Mouse (Mus musculus): ENCODE measurements around the gene Far1. TPM values are rescaled to one million over a fixed set of nuclear protein-coding genes. Genes with fewer than 3 reads are reported as not detected.

Gene Far1
- polyA plus RNA-seq (2016; fragmentation: Nextera tagmentation; extraction: Ambion mirVana): 76.0 and 79.5 TPM in 2 replicates

- H3K9me3 ChIP-seq: no peaks in the 10 kb centered on the region
- peaks cover 22% of the 10 kb centered on the region for H3K4me1 ChIP-seq
- WGBS: under 1% methylated on average over 71 of the region's 71 CpGs
- no peaks in the 10 kb centered on the region for H3K36me3 ChIP-seq (replicated peaks)
- peaks cover 16% of the 10 kb centered on the region; the same call in 1 of the 2 replicates for H3K27me3 ChIP-seq (replicated peaks; ENCODE audit: low read depth, poor library complexity, severe bottlenecking)
- DNase-seq (ENCODE audit: low spot score): peak; percentile 98
- peak within 1 kb of the TSS; percentile 99 for H3K4me3 ChIP-seq
- peak within 1 kb of the TSS; percentile 94 for H3K27ac ChIP-seq (replicated peaks)
Measured at GRCm38 (mm10) chr7:113513286-113513962, at the start of gene Far1. TSS of gene Far1 (plus strand) at chr7:113513834.

- no peak overlapping the region for H3K4me3 ChIP-seq
- 84% methylated on average over 3 of the region's 3 CpGs for WGBS
Measured at GRCm38 (mm10) chr7:113468345-113468744, 45.3 kb upstream of the Far1 start.

GRCm38 (mm10) chr7:113470671-113471070 is 43.0 kb upstream of the Far1 start:
- 89% methylated on average over 2 of the region's 2 CpGs for WGBS
- 0 out of 2 replicates have a peak, but pooled peaks cover 5% of the 10 kb centered on the region for H3K4me1 ChIP-seq

More at GRCm38 (mm10) chr7:113468345-113468744, 45.3 kb upstream of the Far1 start:
- Histone ChIP-seq H3K4me1 (0 out of 2 replicates have a peak, but pooled peaks cover 5% of the 10 kb centered on the region), H3K36me3 (replicated peaks) (no peaks in the 10 kb centered on the region), H3K27ac (replicated peaks) (no peak overlapping the region), H3K9me3 (no peaks in the 10 kb centered on the region), H3K27me3 (replicated peaks; ENCODE audit: low read depth, poor library complexity, severe bottlenecking) (no peaks in the 10 kb centered on the region)
- DNase-seq (ENCODE audit: low spot score): no peak

GRCm38 (mm10) chr7:113471653-113472052 is 42.0 kb upstream of the Far1 start:
- Histone ChIP-seq H3K4me1 (0 out of 2 replicates have a peak, but pooled peaks cover 5% of the 10 kb centered on the region), H3K36me3 (replicated peaks) (no peaks in the 10 kb centered on the region), H3K9me3 (no peaks in the 10 kb centered on the region), H3K27me3 (replicated peaks; ENCODE audit: low read depth, poor library complexity, severe bottlenecking) (no peaks in the 10 kb centered on the region), H3K27ac (replicated peaks) (no peak overlapping the region), H3K4me3 (no peak overlapping the region)
- DNase-seq (ENCODE audit: low spot score): no peak
- 86% methylated on average over 1 of the region's 1 CpGs for WGBS

More at GRCm38 (mm10) chr7:113470671-113471070, 43.0 kb upstream of the Far1 start:
- Histone ChIP-seq H3K9me3 (no peaks in the 10 kb centered on the region), H3K27me3 (replicated peaks; ENCODE audit: low read depth, poor library complexity, severe bottlenecking) (no peaks in the 10 kb centered on the region), H3K4me3 (no peak overlapping the region), H3K27ac (replicated peaks) (no peak overlapping the region), H3K36me3 (replicated peaks) (no peaks in the 10 kb centered on the region)
- no peak for DNase-seq (ENCODE audit: low spot score)

- WGBS: 76% methylated on average over 2 of the region's 2 CpGs
- Histone ChIP-seq H3K36me3 (replicated peaks) (no peaks in the 10 kb centered on the region), H3K4me1 (no peaks in the 10 kb centered on the region), H3K27me3 (replicated peaks; ENCODE audit: low read depth, poor library complexity, severe bottlenecking) (no peaks in the 10 kb centered on the region), H3K9me3 (no peaks in the 10 kb centered on the region), H3K4me3 (no peak overlapping the region), H3K27ac (replicated peaks) (no peak overlapping the region)
- DNase-seq (ENCODE audit: low spot score): no peak
Measured at GRCm38 (mm10) chr7:113495792-113496191, 17.8 kb upstream of the Far1 start.

GRCm38 (mm10) chr7:113498413-113498812 is 15.2 kb upstream of the Far1 start:
- no peak overlapping the region for H3K27ac ChIP-seq (replicated peaks)
- H3K4me3 ChIP-seq: no peak overlapping the region
- H3K9me3 ChIP-seq: no peaks in the 10 kb centered on the region
- WGBS: 87% methylated on average over 3 of the region's 3 CpGs
- H3K27me3 ChIP-seq (replicated peaks; ENCODE audit: low read depth, poor library complexity, severe bottlenecking): no peaks in the 10 kb centered on the region
- H3K36me3 ChIP-seq (replicated peaks): no peaks in the 10 kb centered on the region
- H3K4me1 ChIP-seq: no peaks in the 10 kb centered on the region
- DNase-seq (ENCODE audit: low spot score): no peak

- Histone ChIP-seq H3K4me3 (no peak overlapping the region), H3K9me3 (no peaks in the 10 kb centered on the region), H3K4me1 (no peaks in the 10 kb centered on the region), H3K27me3 (replicated peaks; ENCODE audit: low read depth, poor library complexity, severe bottlenecking) (no peaks in the 10 kb centered on the region), H3K36me3 (replicated peaks) (no peaks in the 10 kb centered on the region), H3K27ac (replicated peaks) (no peak overlapping the region)
- no peak for DNase-seq (ENCODE audit: low spot score)
- WGBS: 84% methylated on average over 6 of the region's 6 CpGs
Measured at GRCm38 (mm10) chr7:113499821-113500220, 13.8 kb upstream of the Far1 start.

GRCm38 (mm10) chr7:113502453-113502852 is 11.2 kb upstream of the Far1 start:
- no peak for DNase-seq (ENCODE audit: low spot score)
- no peaks in the 10 kb centered on the region for H3K9me3 ChIP-seq
- H3K4me3 ChIP-seq: no peak overlapping the region
- H3K4me1 ChIP-seq: peaks cover 18% of the 10 kb centered on the region
- 66% methylated on average over 3 of the region's 3 CpGs for WGBS
- H3K27me3 ChIP-seq (replicated peaks; ENCODE audit: low read depth, poor library complexity, severe bottlenecking): no peaks in the 10 kb centered on the region
- H3K36me3 ChIP-seq (replicated peaks): no peaks in the 10 kb centered on the region
- H3K27ac ChIP-seq (replicated peaks): no peak overlapping the region

- H3K36me3 ChIP-seq (replicated peaks): no peaks in the 10 kb centered on the region
- no peak for DNase-seq (ENCODE audit: low spot score)
- H3K4me3 ChIP-seq: no peak overlapping the region
- H3K27ac ChIP-seq (replicated peaks): no peak overlapping the region
- no peaks in the 10 kb centered on the region for H3K9me3 ChIP-seq
- H3K4me1 ChIP-seq: peaks cover 18% of the 10 kb centered on the region
- no peaks in the 10 kb centered on the region for H3K27me3 ChIP-seq (replicated peaks; ENCODE audit: low read depth, poor library complexity, severe bottlenecking)
- WGBS: 61% methylated on average over 5 of the region's 5 CpGs
Measured at GRCm38 (mm10) chr7:113505047-113505446, 8.6 kb upstream of the Far1 start.

GRCm38 (mm10) chr7:113505516-113506045 is 8.1 kb upstream of the Far1 start:
- H3K36me3 ChIP-seq (replicated peaks): no peaks in the 10 kb centered on the region
- WGBS: 61% methylated on average over 4 of the region's 4 CpGs
- no peaks in the 10 kb centered on the region for H3K9me3 ChIP-seq
- H3K27ac ChIP-seq (replicated peaks): no peak overlapping the region
- H3K27me3 ChIP-seq (replicated peaks; ENCODE audit: low read depth, poor library complexity, severe bottlenecking): no peaks in the 10 kb centered on the region
- no peak overlapping the region for H3K4me3 ChIP-seq
- peak; percentile 9 for DNase-seq (ENCODE audit: low spot score)
- peaks cover 18% of the 10 kb centered on the region for H3K4me1 ChIP-seq

- Histone ChIP-seq H3K4me3 (no peak overlapping the region), H3K4me1 (peaks cover 24% of the 10 kb centered on the region), H3K9me3 (no peaks in the 10 kb centered on the region), H3K27ac (replicated peaks) (no peak overlapping the region), H3K36me3 (replicated peaks) (no peaks in the 10 kb centered on the region), H3K27me3 (replicated peaks; ENCODE audit: low read depth, poor library complexity, severe bottlenecking) (peaks cover 16% of the 10 kb centered on the region; the same call in 1 of the 2 replicates)
- DNase-seq (ENCODE audit: low spot score): no peak
- 58% methylated on average over 3 of the region's 3 CpGs for WGBS
Measured at GRCm38 (mm10) chr7:113507846-113508245, 5.8 kb upstream of the Far1 start.

GRCm38 (mm10) chr7:113511396-113511795 is 2.2 kb upstream of the Far1 start:
- H3K36me3 ChIP-seq (replicated peaks): no peaks in the 10 kb centered on the region
- no peaks in the 10 kb centered on the region for H3K9me3 ChIP-seq
- WGBS: 82% methylated on average over 3 of the region's 3 CpGs
- H3K4me3 ChIP-seq: no peak overlapping the region
- H3K4me1 ChIP-seq: peaks cover 25% of the 10 kb centered on the region
- no peak for DNase-seq (ENCODE audit: low spot score)
- peaks cover 16% of the 10 kb centered on the region; the same call in 1 of the 2 replicates for H3K27me3 ChIP-seq (replicated peaks; ENCODE audit: low read depth, poor library complexity, severe bottlenecking)
- no peak overlapping the region for H3K27ac ChIP-seq (replicated peaks)
